Mouse (Mus musculus) testis, adult 2 months (tissue): Measurements from ENCODE around the gene Nubp2.

ENCODE experiments used
- CTCF ChIP-seq: fragments of 200-500 bp; IDR thresholded peaks from 2 replicates; pipeline ENCODE4 v1.5.1; 2012; ENCODE audit warnings: low read depth, mild to moderate bottlenecking, inconsistent platforms, low read length, moderate library complexity; ENCODE audit not compliant: control insufficient read depth, insufficient read depth, insufficient replicate concordance
- POLR2A ChIP-seq: fragments of 200-500 bp; IDR thresholded peaks from 2 replicates; pipeline ENCODE4 v1.6.1; 2012; ENCODE audit warnings: low read depth, mild to moderate bottlenecking, inconsistent platforms, low read length, moderate library complexity; ENCODE audit not compliant: control insufficient read depth

DNA sequence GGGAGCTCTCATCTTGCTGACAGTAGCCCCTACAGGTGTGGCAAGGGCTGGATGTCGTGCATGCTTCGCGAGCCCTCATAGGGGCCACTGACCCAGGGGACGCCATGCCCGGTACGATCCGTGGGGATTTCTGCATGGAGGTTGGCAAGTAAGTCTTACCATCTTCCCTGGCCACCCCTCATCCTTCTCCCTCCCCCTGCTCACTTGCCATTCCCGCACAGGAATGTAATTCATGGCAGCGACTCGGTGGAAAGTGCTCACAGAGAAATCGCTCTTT lies 10.8 kb upstream of the Nubp2 start:
- no peak for TF ChIP-seq CTCF
- no peak for TF ChIP-seq POLR2A
